Mouse (Mus musculus) brain, embryonic 14.5 days (tissue): ENCODE measurements around the gene Nrp2. TPM values are rescaled to one million over a fixed set of nuclear protein-coding genes. Genes with fewer than 3 reads are reported as not detected.

ENCODE experiments used
- DNase-seq: peaks from one replicate; pipeline ENCODE4 v3.0.0-alpha.2; 2011; ENCODE audit warnings: low read depth
- CTCF ChIP-seq: fragments of 200-500 bp; IDR thresholded peaks from 2 replicates; pipeline ENCODE4 v1.5.1; 2012; ENCODE audit warnings: inconsistent platforms, mild to moderate bottlenecking, moderate library complexity, borderline replicate concordance; ENCODE audit not compliant: insufficient read depth, insufficient read length; ENCODE audit errors: extremely low read depth
- POLR2A ChIP-seq: fragments of 200-500 bp; IDR thresholded peaks from 2 replicates; pipeline ENCODE4 v1.6.1; 2012; ENCODE audit warnings: mild to moderate bottlenecking, inconsistent platforms, borderline replicate concordance; ENCODE audit not compliant: poor library complexity, insufficient read depth, insufficient read length, severe bottlenecking; ENCODE audit errors: extremely low read depth
- polyA plus RNA-seq: library from polyadenylated mRNA; depleted of rRNA; stranded (reverse); fragments of >200 nt; gene quantifications from 2 replicates; pipeline ENCODE4 v1.2.3, GENCODE M21; 2012

The Nrp2 gene
- polyA plus RNA-seq, 1 experiment, result 66.5 TPM

GRCm38 (mm10) chr1:62765171-62765570 lies 62.1 kb downstream of the Nrp2 start:
- no peak for TF ChIP-seq POLR2A
- no peak for TF ChIP-seq CTCF
- DNase-seq, result no peak

- TF ChIP-seq POLR2A, result no peak
- TF ChIP-seq CTCF, result no peak
- no peak for DNase-seq
Measured at GRCm38 (mm10) chr1:62766766-62767165, 63.7 kb downstream of the Nrp2 start.

- TF ChIP-seq CTCF (no peak), POLR2A (no peak)
- no peak for DNase-seq
Measured at GRCm38 (mm10) chr1:62767611-62768010, 64.5 kb downstream of the Nrp2 start.

GRCm38 (mm10) chr1:62770576-62770975 lies 67.5 kb downstream of the Nrp2 start:
- TF ChIP-seq POLR2A (no peak), CTCF (no peak)
- DNase-seq, result no peak

GRCm38 (mm10) chr1:62772391-62772790 lies 69.3 kb downstream of the Nrp2 start:
- TF ChIP-seq POLR2A, result no peak
- TF ChIP-seq CTCF, result no peak
- DNase-seq, result no peak

- TF ChIP-seq POLR2A, result no peak
- no peak for TF ChIP-seq CTCF
- no peak for DNase-seq
Measured at GRCm38 (mm10) chr1:62773105-62773920, 70.2 kb downstream of the Nrp2 start.

GRCm38 (mm10) chr1:62773921-62774191 lies 70.8 kb downstream of the Nrp2 start:
- no peak for TF ChIP-seq CTCF
- TF ChIP-seq POLR2A, result no peak
- DNase-seq, result no peak

- no peak for DNase-seq
- TF ChIP-seq CTCF, result no peak
Measured at GRCm38 (mm10) chr1:62774288-62775218, 71.5 kb downstream of the Nrp2 start.

- no peak for DNase-seq
- TF ChIP-seq POLR2A, result no peak
- no peak for TF ChIP-seq CTCF
Measured at GRCm38 (mm10) chr1:62777320-62778235, 74.5 kb downstream of the Nrp2 start.

GRCm38 (mm10) chr1:62778910-62779309 lies 75.8 kb downstream of the Nrp2 start:
- no peak for TF ChIP-seq CTCF
- DNase-seq, result no peak
